ENCODE assay signal across 8 mouse cellular contexts in the genomic region with DNA sequence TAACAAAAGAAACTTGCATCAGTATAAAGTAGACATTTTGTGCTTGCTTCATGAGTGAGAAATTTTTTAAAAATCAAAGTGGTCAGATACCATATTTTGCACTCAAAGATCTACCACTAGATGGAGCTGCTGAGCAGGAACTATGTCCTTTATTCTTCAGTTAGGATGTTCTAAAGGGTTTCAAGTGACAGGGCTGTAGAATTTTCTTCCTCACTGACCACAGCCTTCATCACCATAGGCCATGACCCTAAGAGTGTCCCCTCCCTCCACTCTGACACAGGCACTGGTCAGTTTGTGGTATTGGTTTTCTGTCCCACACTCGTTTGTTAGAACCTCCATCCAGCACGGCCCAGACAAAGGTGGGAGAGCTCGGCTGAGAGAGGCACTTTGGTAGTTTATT. TPM values are rescaled to one million over a fixed set of nuclear protein-coding genes. Genes with fewer than 3 reads are reported as not detected.
DNase-seq lines count a peak whose midpoint lies in the region; ATAC-seq and TF ChIP-seq lines count a peak whose summit lies in the region.

No protein-coding gene starts in this region.

- TF ChIP-seq POLR2A in lung, adult 2 months (IDR thresholded peaks at IDR 0.05; ENCODE audit: borderline replicate concordance, extremely low read depth, low read depth, low read length), result no peak

- peak; percentile 55 for DNase-seq in gastrocnemius, adult 18-20 months (ENCODE audit: low spot score)
- no peak for DNase-seq in gastrocnemius, postnatal 36 days
- DNase-seq in lung, postnatal 0 days (ENCODE audit: low spot score), result peak; percentile 65
- no peak for DNase-seq in lung, adult 2 months
- DNase-seq in layer of hippocampus, postnatal 10 days (ENCODE audit: low spot score in 2 of 2), result peak; percentile 21 to 50
- DNase-seq in yolk sac, embryonic 10.5 days (ENCODE audit: low spot score), result no peak

- TF ChIP-seq CTCF in lung, postnatal 0 days (IDR thresholded peaks at IDR 0.05), result peak; percentile 84
- TF ChIP-seq CTCF in lung, adult 2 months (IDR thresholded peaks at IDR 0.05; ENCODE audit: insufficient read depth, low read length), result no peak

- no peak overlapping the region for H3K27ac ChIP-seq in lung, postnatal 0 days (ENCODE audit: low read length)

- H3K4me2 ChIP-seq in lung, postnatal 0 days (replicated peaks; ENCODE audit: low read depth, low read length), result no peak overlapping the region

- TF ChIP-seq EP300 in lung, postnatal 0 days (IDR thresholded peaks at IDR 0.05), result no peak

- intact Hi-C loops in gastrocnemius, postnatal 36 days (cut with DNase I), result loop anchor here (2.0 kb wide), 1 partner anchor 61 kb away; no protein-coding TSS in a partner anchor

- 0 out of 2 replicates have a peak, but pooled peaks have one; percentile 11 for ATAC-seq in lung, postnatal 0 days
- ATAC-seq in common myeloid progenitor, adult 5-6 weeks (replicated peaks; ENCODE audit: low read depth, poor library complexity, severe bottlenecking), result peak; percentile 54; the same call in 1 of the 2 replicates
- ATAC-seq in neutrophil, adult 5-6 weeks (ENCODE audit: extremely low read depth, insufficient number of reproducible peaks, low FRiP score, poor library complexity, severe bottlenecking), result 0 out of 2 replicates have a peak, but pooled peaks have one; percentile 48

- H3K4me3 ChIP-seq in lung, postnatal 0 days (ENCODE audit: low read depth, low read length), result no peak overlapping the region
- no peak overlapping the region for H3K4me3 ChIP-seq in lung, adult 2 months (replicated peaks; ENCODE audit: extremely low read depth, low read depth, low read length)

- H3K4me1 ChIP-seq in lung, postnatal 0 days (ENCODE audit: insufficient read depth, low read depth, low read length), result no peaks in the 10 kb centered on the region
- H3K4me1 ChIP-seq in lung, adult 2 months (ENCODE audit: control insufficient read depth, insufficient read depth, low read length), result no peaks in the 10 kb centered on the region

- no peak overlapping the region for H3K9ac ChIP-seq in lung, postnatal 0 days (replicated peaks; ENCODE audit: low read depth)

- H3K36me3 ChIP-seq in lung, postnatal 0 days (ENCODE audit: insufficient read depth, low read length), result no peaks in the 10 kb centered on the region

- 71% methylated on average over 3 of the region's 3 CpGs for whole genome bisulfite sequencing in lung, postnatal 0 days
- WGBS in lung, adult 2 months, result 75% methylated on average over 3 of the region's 3 CpGs

- no peaks in the 10 kb centered on the region for H3K27me3 ChIP-seq in lung, postnatal 0 days (replicated peaks; ENCODE audit: insufficient read depth, low read length)

- no peaks in the 10 kb centered on the region for H3K9me3 ChIP-seq in lung, postnatal 0 days (ENCODE audit: low read length)

RNA-seq across cellular contexts. Expression of a gene that starts 7.4 kb away (rescaled TPM):
- not detected for total RNA-seq in gastrocnemius, adult 18-20 months (2021)
- not detected for total RNA-seq in gastrocnemius, postnatal 36 days (2021)
- polyA plus RNA-seq in lung, postnatal 0 days (2015; fragmentation: Nextera tagmentation; extraction: Ambion mirVana), result not detected in 2 replicates
- not detected in 2 replicates for polyA plus RNA-seq in lung, adult 2 months (2012; rRNA removed)
- not detected in 2 replicates for total RNA-seq in common myeloid progenitor, adult 5-6 weeks (2017)
- not detected for total RNA-seq in layer of hippocampus, postnatal 10 days (2021)
- total RNA-seq in neutrophil, adult 5-6 weeks (2017), result not detected in 2 replicates

RNA-seq across cellular contexts. Expression of a gene that starts 9.4 kb away (rescaled TPM):
- 10 to 100 TPM; 14.6 to 24.8 TPM for total RNA-seq in gastrocnemius, adult 18-20 months (2021)
- 10 to 100 TPM; 15.5 to 19.0 TPM for total RNA-seq in gastrocnemius, postnatal 36 days (2021)
- polyA plus RNA-seq in lung, postnatal 0 days (2015; fragmentation: Nextera tagmentation; extraction: Ambion mirVana), result 301 and 319 TPM in 2 replicates
- polyA plus RNA-seq in lung, adult 2 months (2012; rRNA removed), result 179 and 229 TPM in 2 replicates
- total RNA-seq in common myeloid progenitor, adult 5-6 weeks (2017), result not detected in 2 replicates
- 10 to 100 TPM; 15.1 to 15.3 TPM for total RNA-seq in layer of hippocampus, postnatal 10 days (2021)
- total RNA-seq in neutrophil, adult 5-6 weeks (2017), result 0.37 TPM in 1 of 2 replicates, not detected in the other

RNA-seq across cellular contexts. Expression of a gene that starts 11.6 kb away (rescaled TPM):
- 10 to 100 TPM; 30.6 to 31.9 TPM for total RNA-seq in gastrocnemius, adult 18-20 months (2021)
- 10 to 100 TPM; 19.4 to 29.3 TPM for total RNA-seq in gastrocnemius, postnatal 36 days (2021)
- polyA plus RNA-seq in lung, postnatal 0 days (2015; fragmentation: Nextera tagmentation; extraction: Ambion mirVana), result 15.2 and 15.5 TPM in 2 replicates
- polyA plus RNA-seq in lung, adult 2 months (2012; rRNA removed), result 34.2 and 42.7 TPM in 2 replicates
- 19.7 and 23.1 TPM in 2 replicates for total RNA-seq in common myeloid progenitor, adult 5-6 weeks (2017)
- 10 to 100 TPM; 29.2 to 30.1 TPM for total RNA-seq in layer of hippocampus, postnatal 10 days (2021)
- 2.9 and 3.1 TPM in 2 replicates for total RNA-seq in neutrophil, adult 5-6 weeks (2017)

RNA-seq across cellular contexts. Expression of a gene that starts 11.7 kb away (rescaled TPM):
- total RNA-seq in gastrocnemius, adult 18-20 months (2021), result not detected
- 1 to 10 TPM in 1 of 2 experiments, not detected in 1; 2.1 TPM for total RNA-seq in gastrocnemius, postnatal 36 days (2021)
- polyA plus RNA-seq in lung, postnatal 0 days (2015; fragmentation: Nextera tagmentation; extraction: Ambion mirVana), result not detected in 2 replicates
- not detected in 2 replicates for polyA plus RNA-seq in lung, adult 2 months (2012; rRNA removed)
- not detected in 2 replicates for total RNA-seq in common myeloid progenitor, adult 5-6 weeks (2017)
- not detected for total RNA-seq in layer of hippocampus, postnatal 10 days (2021)
- total RNA-seq in neutrophil, adult 5-6 weeks (2017), result not detected in 2 replicates

RNA-seq across cellular contexts. Expression of a gene that starts 19.8 kb away (rescaled TPM):
- 1 to 10 TPM; 8.8 TPM for total RNA-seq in gastrocnemius, adult 18-20 months (2021)
- total RNA-seq in gastrocnemius, postnatal 36 days (2021), result 1 to 10 TPM; 5.9 to 6.4 TPM
- 5.3 and 6.2 TPM in 2 replicates for polyA plus RNA-seq in lung, postnatal 0 days (2015; fragmentation: Nextera tagmentation; extraction: Ambion mirVana)
- polyA plus RNA-seq in lung, adult 2 months (2012; rRNA removed), result 6.7 and 7.2 TPM in 2 replicates
- 2.1 and 3.3 TPM in 2 replicates for total RNA-seq in common myeloid progenitor, adult 5-6 weeks (2017)
- 1 to 10 TPM; 5.6 to 6.6 TPM for total RNA-seq in layer of hippocampus, postnatal 10 days (2021)
- total RNA-seq in neutrophil, adult 5-6 weeks (2017), result 1.1 and 2.6 TPM in 2 replicates

Comparison
In these comparisons a context has a peak if more than half of its experiments do, and no peak if none do; other contexts are left out.
1. DNase-seq: peak in gastrocnemius, adult 18-20 months (single experiment), lung, postnatal 0 days (single experiment) and layer of hippocampus, postnatal 10 days (2 of 2); none in gastrocnemius, postnatal 36 days (0 of 2), lung, adult 2 months (single experiment) and yolk sac, embryonic 10.5 days (single experiment).
2. RNA of a gene that starts 9.4 kb away (total RNA-seq): 14.6 to 24.8 TPM in gastrocnemius, adult 18-20 months, 15.5 to 19.0 TPM in gastrocnemius, postnatal 36 days and 15.1 to 15.3 TPM in layer of hippocampus, postnatal 10 days; not detected in common myeloid progenitor, adult 5-6 weeks and 0.37 TPM in neutrophil, adult 5-6 weeks; every median in the first group is over 10 times any median in the second.
3. Peak in every context shown above with its lines, with median percentiles within 50 percentile points of each other: ATAC-seq.